Mouse (Mus musculus) hindbrain, embryonic 15.5 days (tissue): Measurements from ENCODE around the gene Gm10097. TPM values are rescaled to one million over a fixed set of nuclear protein-coding genes. Genes with fewer than 3 reads are reported as not detected.
A peak's percentile ranks its signal among the peaks of the same experiment; 100 is the strongest.

Experiments used
- ATAC-seq: fragments of 200-750 bp; cut with Nextera tagmentation; 2 replicates; pipeline ENCODE4 v1.8.0; 2017; ENCODE audit warnings: low read depth, moderate number of reproducible peaks, moderate TSS enrichment; ENCODE audit not compliant: low FRiP score
- H3K27ac ChIP-seq: fragments of 300-500 bp; sonication (generic); replicated peaks from 2 replicates; pipeline ENCODE4 v1.5.1; 2015; ENCODE audit warnings: mild to moderate bottlenecking, inconsistent platforms
- H3K27me3 ChIP-seq: fragments of 300-500 bp; sonication (generic); 2 replicates; pipeline ENCODE4 v1.6.1; 2015; ENCODE audit warnings: control low read depth, inconsistent platforms
- H3K36me3 ChIP-seq: fragments of 300-500 bp; sonication (generic); 2 replicates; pipeline ENCODE4 v1.6.1; 2015; ENCODE audit warnings: control low read depth, inconsistent platforms
- H3K4me1 ChIP-seq: fragments of 300-500 bp; sonication (generic); replicated peaks from 2 replicates; pipeline ENCODE4 v1.6.1; 2015; ENCODE audit warnings: control low read depth, inconsistent platforms
- H3K4me2 ChIP-seq: fragments of 300-500 bp; sonication (generic); 2 replicates; pipeline ENCODE4 v1.6.1; 2015; ENCODE audit warnings: moderate library complexity, mild to moderate bottlenecking, inconsistent platforms
- H3K4me3 ChIP-seq: fragments of 300-500 bp; sonication (generic); 2 replicates; pipeline ENCODE4 v1.5.1; 2015; ENCODE audit warnings: mild to moderate bottlenecking, inconsistent platforms
- H3K9ac ChIP-seq: fragments of 300-500 bp; sonication (generic); 2 replicates; pipeline ENCODE4 v1.6.1; 2015; ENCODE audit warnings: inconsistent platforms
- H3K9me3 ChIP-seq: fragments of 300-500 bp; sonication (generic); 2 replicates; pipeline ENCODE4 v1.6.1; 2016; ENCODE audit warnings: control low read depth, inconsistent platforms
- WGBS: fragments of 180-500 bp; shearing (Covaris S2); methylation state at CpG from one replicate; pipeline ENCODE4 v1.1.7; 2015; 5-methylcytosine and 5-hydroxymethylcytosine counted together
- polyA plus RNA-seq: library from polyadenylated mRNA; unstranded; fragments of >200 nt; fragmentation: Nextera tagmentation; extraction: Ambion mirVana; gene quantifications from 2 replicates; pipeline ENCODE4 v1.2.1, GENCODE M21; 2015

Gm10097 gene
- polyA plus RNA-seq, 1 experiment from 2014 or later, result 0.10 TPM

GRCm38 (mm10) chr10:5056940-5057339, 12.1 kb upstream of the Gm10097 start:
- no peak for ATAC-seq
- no peak overlapping the region for H3K9ac ChIP-seq
- peaks cover 10% of the 10 kb centered on the region; the same call in 1 of the 2 replicates for H3K36me3 ChIP-seq
- H3K9me3 ChIP-seq, result no peaks in the 10 kb centered on the region
- H3K4me2 ChIP-seq, result no peak overlapping the region
- no peak overlapping the region for H3K4me3 ChIP-seq
- no peaks in the 10 kb centered on the region for H3K27me3 ChIP-seq
- no peak overlapping the region for H3K27ac ChIP-seq
- no peaks in the 10 kb centered on the region for H3K4me1 ChIP-seq
- 72% methylated on average over 3 of the region's 3 CpGs for WGBS

DNA sequence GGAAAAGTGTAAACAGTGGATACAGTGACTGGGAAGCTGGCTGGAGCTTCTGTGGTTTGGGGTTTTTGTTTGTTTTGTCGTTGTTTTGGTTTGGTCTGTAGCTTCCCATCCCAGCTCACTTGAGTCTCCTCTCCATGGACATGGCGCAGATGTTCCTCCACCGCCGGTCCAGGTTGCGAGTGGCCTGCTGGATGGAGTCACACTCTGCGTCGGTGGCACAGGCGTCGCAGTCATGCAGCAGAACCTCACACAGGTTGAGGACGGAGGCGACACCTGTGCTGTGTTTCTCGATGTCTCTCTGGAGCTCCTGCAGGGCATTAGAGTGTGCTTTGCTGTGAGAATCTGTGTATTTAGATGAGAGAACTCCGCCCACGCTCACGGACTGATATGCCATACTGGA, 11.3 kb upstream of the Gm10097 start:
- Histone ChIP-seq H3K4me2 (no peak overlapping the region), H3K4me1 (no peaks in the 10 kb centered on the region), H3K27me3 (no peaks in the 10 kb centered on the region), H3K9me3 (no peaks in the 10 kb centered on the region), H3K36me3 (peaks cover 10% of the 10 kb centered on the region; the same call in 1 of the 2 replicates), H3K4me3 (no peak overlapping the region), H3K27ac (no peak overlapping the region), H3K9ac (no peak overlapping the region)
- ATAC-seq, result no peak
- 94% methylated on average over 15 of the region's 15 CpGs for WGBS

GRCm38 (mm10) chr10:5058876-5059275, 10.1 kb upstream of the Gm10097 start:
- Histone ChIP-seq H3K4me3 (no peak overlapping the region), H3K36me3 (peaks cover 10% of the 10 kb centered on the region; the same call in 1 of the 2 replicates), H3K9me3 (no peaks in the 10 kb centered on the region), H3K9ac (no peak overlapping the region), H3K27me3 (no peaks in the 10 kb centered on the region), H3K27ac (no peak overlapping the region), H3K4me1 (no peaks in the 10 kb centered on the region), H3K4me2 (no peak overlapping the region)
- WGBS, result 73% methylated on average over 2 of the region's 2 CpGs
- ATAC-seq, result no peak

- Histone ChIP-seq H3K4me1 (no peaks in the 10 kb centered on the region), H3K4me2 (no peak overlapping the region), H3K9ac (no peak overlapping the region), H3K4me3 (no peak overlapping the region), H3K36me3 (peaks cover 10% of the 10 kb centered on the region; the same call in 1 of the 2 replicates), H3K9me3 (no peaks in the 10 kb centered on the region), H3K27me3 (no peaks in the 10 kb centered on the region), H3K27ac (no peak overlapping the region)
- WGBS, result 90% methylated on average over 2 of the region's 2 CpGs
- ATAC-seq, result no peak
Observed at GRCm38 (mm10) chr10:5059983-5060382, 9.0 kb upstream of the Gm10097 start.

GRCm38 (mm10) chr10:5067113-5067512, 1.9 kb upstream of the Gm10097 start:
- Histone ChIP-seq H3K9ac (no peak overlapping the region), H3K27me3 (no peaks in the 10 kb centered on the region), H3K4me1 (no peaks in the 10 kb centered on the region), H3K27ac (no peak overlapping the region), H3K4me2 (no peak overlapping the region), H3K4me3 (no peak overlapping the region), H3K36me3 (no peaks in the 10 kb centered on the region), H3K9me3 (no peaks in the 10 kb centered on the region)
- no peak for ATAC-seq
- WGBS, result 89% methylated on average over 3 of the region's 3 CpGs

DNA sequence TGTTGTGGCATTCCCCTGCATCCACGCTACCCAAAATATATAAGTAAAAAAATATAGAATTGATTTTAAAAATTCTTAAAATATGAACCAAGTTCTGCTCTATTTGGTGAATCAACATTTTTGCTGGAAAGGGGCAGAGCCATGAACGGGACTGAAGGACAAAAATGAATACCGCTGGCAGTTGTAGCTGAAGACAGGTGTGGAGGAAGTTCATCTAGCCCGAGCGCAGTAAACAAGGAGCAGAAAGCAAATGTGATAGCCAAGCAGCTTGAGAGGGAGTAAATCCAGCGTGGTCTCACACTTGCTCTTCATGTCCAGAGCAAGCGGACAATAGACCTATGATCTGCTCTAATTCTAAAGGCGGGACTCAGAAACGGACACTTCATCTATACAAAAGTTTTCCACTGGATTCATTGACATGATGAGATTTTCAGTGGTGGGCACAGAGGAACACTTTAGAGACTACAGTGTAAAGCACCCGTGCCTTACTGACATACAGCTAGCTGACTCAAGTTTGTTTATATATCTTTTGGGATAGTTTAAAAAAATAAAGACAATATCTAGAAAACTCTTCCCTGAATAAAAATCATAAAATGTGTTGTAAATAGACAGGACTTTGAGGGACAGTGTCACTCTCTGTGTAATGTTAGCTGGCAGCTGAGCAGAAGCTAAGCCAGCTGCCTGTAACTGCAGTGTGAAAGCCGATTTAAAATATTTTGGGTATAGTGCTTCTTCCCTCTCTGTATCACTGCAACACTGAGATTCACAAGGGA, 1.4 kb downstream of the Gm10097 start:
- no peaks in the 10 kb centered on the region for H3K4me1 ChIP-seq
- no peaks in the 10 kb centered on the region for H3K27me3 ChIP-seq
- H3K27ac ChIP-seq, result no peak overlapping the region
- ATAC-seq, result no peak
- peaks cover 4% of the 10 kb centered on the region; the same call in 1 of the 2 replicates for H3K36me3 ChIP-seq
- no peak overlapping the region for H3K4me2 ChIP-seq
- no peak overlapping the region for H3K4me3 ChIP-seq
- 92% methylated on average over 11 of the region's 11 CpGs for WGBS
- H3K9ac ChIP-seq, result no peak overlapping the region
- H3K9me3 ChIP-seq, result no peaks in the 10 kb centered on the region

GRCm38 (mm10) chr10:5070941-5071231, 1.9 kb downstream of the Gm10097 start:
- 83% methylated on average over 3 of the region's 3 CpGs for WGBS
- ATAC-seq, result no peak
- Histone ChIP-seq H3K9me3 (no peaks in the 10 kb centered on the region), H3K4me2 (no peak overlapping the region), H3K9ac (no peak overlapping the region), H3K4me1 (no peaks in the 10 kb centered on the region), H3K27me3 (no peaks in the 10 kb centered on the region), H3K36me3 (peaks cover 7% of the 10 kb centered on the region; the same call in 1 of the 2 replicates), H3K4me3 (no peak overlapping the region), H3K27ac (no peak overlapping the region)

DNA sequence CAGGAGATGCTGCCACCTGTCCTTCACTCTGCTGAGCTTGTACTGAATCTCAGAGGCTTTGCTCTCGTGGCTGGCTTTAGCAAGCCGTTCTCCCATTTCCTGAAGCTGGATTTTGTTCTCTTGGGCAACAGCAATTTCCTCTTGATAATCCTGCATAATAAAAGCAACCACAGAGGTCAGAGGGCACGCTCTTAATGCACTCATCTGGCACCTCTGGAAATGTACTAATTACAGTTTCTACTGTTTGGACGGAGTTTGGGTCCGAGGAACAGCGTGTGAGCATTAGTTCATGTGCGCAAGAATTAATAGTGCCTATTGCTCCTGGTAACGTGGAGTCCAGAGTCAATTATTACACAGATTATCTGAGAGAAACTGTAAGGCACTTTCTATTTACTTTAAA, 3.1 kb downstream of the Gm10097 start:
- Histone ChIP-seq H3K4me3 (no peak overlapping the region), H3K27me3 (no peaks in the 10 kb centered on the region), H3K4me2 (no peak overlapping the region), H3K9ac (no peak overlapping the region), H3K4me1 (no peaks in the 10 kb centered on the region), H3K27ac (no peak overlapping the region), H3K9me3 (no peaks in the 10 kb centered on the region), H3K36me3 (peaks cover 7% of the 10 kb centered on the region; the same call in 1 of the 2 replicates)
- no peak for ATAC-seq
- WGBS, result 86% methylated on average over 8 of the region's 8 CpGs

DNA sequence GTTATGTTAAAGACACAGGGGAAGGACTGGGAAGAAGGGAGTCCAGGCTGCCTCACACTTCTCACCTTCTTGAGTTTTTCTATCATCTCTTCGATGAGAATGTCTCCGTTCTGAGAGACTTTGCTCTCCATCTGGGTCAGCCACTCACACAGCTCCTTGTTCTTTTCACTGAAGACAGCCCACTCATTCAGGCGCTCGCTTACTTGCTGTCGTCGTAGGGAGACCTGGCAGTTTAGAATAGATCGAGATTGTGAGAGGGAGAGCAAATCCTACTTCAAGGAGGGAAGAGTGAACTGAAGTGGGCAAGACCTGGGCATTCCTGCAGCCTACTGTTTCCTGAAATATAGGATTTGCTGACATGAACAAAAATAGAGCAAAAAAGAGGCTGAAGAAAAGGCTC, 6.7 kb downstream of the Gm10097 start:
- Histone ChIP-seq H3K4me2 (no peak overlapping the region), H3K27me3 (no peaks in the 10 kb centered on the region), H3K4me3 (no peak overlapping the region), H3K27ac (no peak overlapping the region), H3K36me3 (peaks cover 7% of the 10 kb centered on the region; the same call in 1 of the 2 replicates), H3K4me1 (0 out of 2 replicates have a peak, but pooled peaks cover 4% of the 10 kb centered on the region), H3K9ac (no peak overlapping the region), H3K9me3 (no peaks in the 10 kb centered on the region)
- ATAC-seq, result no peak
- 95% methylated on average over 7 of the region's 7 CpGs for WGBS

DNA sequence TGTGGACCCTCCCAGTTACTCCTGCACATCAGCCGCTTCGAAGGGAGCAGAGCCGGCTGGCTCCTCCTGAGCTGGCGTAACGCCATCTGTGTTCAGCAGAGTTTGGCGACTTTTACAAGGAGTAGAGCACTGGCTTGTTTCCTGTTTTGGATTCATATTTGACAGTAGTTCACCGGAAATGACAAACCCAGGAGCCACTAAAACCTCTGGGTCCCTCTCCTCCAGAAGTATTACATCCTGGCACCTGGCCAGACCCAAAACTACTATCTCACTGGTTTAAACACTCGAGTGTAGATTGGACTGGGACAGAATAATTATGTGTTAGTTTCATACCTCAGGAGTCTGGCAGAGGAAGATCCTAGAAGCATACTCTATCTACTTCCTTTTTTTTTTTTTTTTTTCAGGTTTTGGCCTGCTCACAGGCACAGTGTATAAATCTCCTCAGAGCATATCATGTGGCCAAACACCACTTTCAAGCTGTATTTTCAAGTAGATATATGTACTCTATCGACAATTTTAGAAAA, 11.0 kb downstream of the Gm10097 start:
- WGBS, result 63% methylated on average over 9 of the region's 9 CpGs
- Histone ChIP-seq H3K9ac (no peak overlapping the region), H3K36me3 (peaks cover 9% of the 10 kb centered on the region; the same call in 1 of the 2 replicates), H3K4me1 (0 out of 2 replicates have a peak, but pooled peaks cover 4% of the 10 kb centered on the region), H3K4me2 (no peak overlapping the region), H3K27ac (no peak overlapping the region), H3K9me3 (no peaks in the 10 kb centered on the region), H3K27me3 (no peaks in the 10 kb centered on the region), H3K4me3 (no peak overlapping the region)
- ATAC-seq, result 0 out of 2 replicates have a peak, but pooled peaks have one; percentile 61

DNA sequence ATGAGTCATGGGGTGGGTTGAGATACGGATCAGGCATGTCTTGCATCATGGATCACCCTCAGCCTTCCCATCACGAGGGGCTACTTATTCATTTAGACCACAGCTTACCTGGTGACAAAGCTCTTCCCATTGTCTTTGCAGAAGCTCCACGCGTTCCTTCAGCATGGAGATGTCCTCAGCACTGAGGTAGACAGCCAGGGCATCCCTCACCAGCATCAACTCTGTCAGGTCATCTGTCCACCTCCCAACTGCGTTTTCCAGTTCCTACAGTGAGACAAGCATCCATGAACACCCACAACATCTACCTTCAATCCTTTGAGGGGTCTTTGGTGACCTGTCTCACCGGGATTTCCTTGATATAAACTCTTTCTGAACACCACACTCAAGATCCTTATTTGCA, 14.7 kb downstream of the Gm10097 start:
- H3K36me3 ChIP-seq, result peaks cover 13% of the 10 kb centered on the region; the same call in 1 of the 2 replicates
- no peak overlapping the region for H3K9ac ChIP-seq
- no peaks in the 10 kb centered on the region for H3K27me3 ChIP-seq
- no peak overlapping the region for H3K4me2 ChIP-seq
- no peak for ATAC-seq
- WGBS, result 84% methylated on average over 6 of the region's 6 CpGs
- no peaks in the 10 kb centered on the region for H3K9me3 ChIP-seq
- no peak overlapping the region for H3K4me3 ChIP-seq
- 0 out of 2 replicates have a peak, but pooled peaks cover 4% of the 10 kb centered on the region for H3K4me1 ChIP-seq
- no peak overlapping the region for H3K27ac ChIP-seq

- H3K4me3 ChIP-seq, result no peak overlapping the region
- no peak overlapping the region for H3K9ac ChIP-seq
- no peak overlapping the region for H3K27ac ChIP-seq
- no peaks in the 10 kb centered on the region for H3K27me3 ChIP-seq
- ATAC-seq, result no peak
- WGBS, result 92% methylated on average over 5 of the region's 5 CpGs
- H3K36me3 ChIP-seq, result peaks cover 13% of the 10 kb centered on the region; the same call in 1 of the 2 replicates
- no peaks in the 10 kb centered on the region for H3K9me3 ChIP-seq
- H3K4me1 ChIP-seq, result no peaks in the 10 kb centered on the region
- H3K4me2 ChIP-seq, result no peak overlapping the region
Observed at GRCm38 (mm10) chr10:5085792-5086191, 16.8 kb downstream of the Gm10097 start.
